9 mouse cellular contexts compared by ENCODE assay signal in the genomic region with DNA sequence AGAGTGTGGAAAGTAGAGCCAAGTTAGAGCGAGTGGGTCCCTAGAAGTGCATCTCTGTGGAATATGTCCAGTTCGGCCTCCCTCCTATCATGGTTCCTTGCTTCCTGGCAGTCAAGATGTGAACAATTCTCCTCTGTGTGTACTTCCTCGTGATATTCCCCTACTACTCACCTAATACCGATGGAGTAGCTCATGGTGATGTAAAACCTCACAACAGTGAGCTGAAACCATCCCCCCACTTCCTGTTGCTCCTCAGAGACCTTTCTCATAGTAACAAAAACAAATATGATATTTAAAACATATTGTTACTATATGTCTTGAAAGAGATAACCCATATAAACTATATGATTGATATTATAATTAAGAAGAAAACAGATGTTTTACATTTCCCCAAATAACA.
"Had no signal": no experiment of that assay in that cellular context is flagged by ENCODE, and none has a peak within 500 bp of the region (broad histone marks: within the 10 kb centered on the region; RNA-seq: fewer than 3 reads in every experiment).

No protein-coding gene starts in this region.

- ATAC-seq: lung, postnatal 0 days; midbrain, embryonic 16.5 days had no signal

- DNase-seq: lung, adult 18-20 months; lung, postnatal 4 days; midbrain, embryonic 14.5 days; right cerebral cortex, postnatal 14 days; thymus, adult 2 months; thymus, postnatal 25 days; thymus, postnatal 4 days had no signal
